In genomic region chr14:116590111-116590510, GRCm38 (mm10) we compare ENCODE assay signal across 18 mouse cellular contexts.
"Had no signal": no experiment of that assay in that cellular context is flagged by ENCODE, and none has a peak within 500 bp of the region (broad histone marks: within the 10 kb centered on the region; RNA-seq: fewer than 3 reads in every experiment).

No protein-coding gene starts in this region.

- ATAC-seq: midbrain, embryonic 16.5 days had no signal

- H3K27ac ChIP-seq: left cerebral cortex, adult 2 months; liver, embryonic 13.5 days; midbrain, embryonic 12.5 days; neural tube, embryonic 13.5 days; stomach, embryonic 15.5 days had no signal

- H3K4me2 ChIP-seq: liver, embryonic 13.5 days; midbrain, embryonic 12.5 days; neural tube, embryonic 13.5 days; stomach, embryonic 15.5 days had no signal

- H3K4me3 ChIP-seq: left cerebral cortex, adult 2 months; liver, embryonic 13.5 days; midbrain, embryonic 12.5 days; myocyte; neural tube, embryonic 13.5 days; stomach, embryonic 15.5 days had no signal

- H3K4me1 ChIP-seq: liver, embryonic 13.5 days; midbrain, embryonic 12.5 days; neural tube, embryonic 13.5 days; stomach, embryonic 15.5 days had no signal

- H3K9me3 ChIP-seq: liver, embryonic 13.5 days; midbrain, embryonic 12.5 days; neural tube, embryonic 13.5 days; stomach, embryonic 15.5 days had no signal

- DNase-seq: kidney, postnatal 10 days; kidney, postnatal 36 days; layer of hippocampus, adult 9-11 months; layer of hippocampus, postnatal 36 days; liver, embryonic 13.5 days; lung, adult 2 months; lung, postnatal 14 days; lung, postnatal 4 days; retina, postnatal 1 day; right cerebral cortex, postnatal 25 days; spleen, adult 18-20 months; thymus, postnatal 25 days had no signal

- H3K9ac ChIP-seq: liver, embryonic 13.5 days; midbrain, embryonic 12.5 days; neural tube, embryonic 13.5 days; stomach, embryonic 15.5 days had no signal

- H3K36me3 ChIP-seq: liver, embryonic 13.5 days; midbrain, embryonic 12.5 days; neural tube, embryonic 13.5 days; stomach, embryonic 15.5 days had no signal

- H3K27me3 ChIP-seq: liver, embryonic 13.5 days; midbrain, embryonic 12.5 days; neural tube, embryonic 13.5 days; stomach, embryonic 15.5 days had no signal
